Mouse (Mus musculus): ENCODE measurements at regions not wholly inside any gene's neighbourhood (a gene's known extent, or its start where the extent isn't known, plus 50 kb on each side); places are given as distances from the start of the nearest gene placed in this dataset.

DNA sequence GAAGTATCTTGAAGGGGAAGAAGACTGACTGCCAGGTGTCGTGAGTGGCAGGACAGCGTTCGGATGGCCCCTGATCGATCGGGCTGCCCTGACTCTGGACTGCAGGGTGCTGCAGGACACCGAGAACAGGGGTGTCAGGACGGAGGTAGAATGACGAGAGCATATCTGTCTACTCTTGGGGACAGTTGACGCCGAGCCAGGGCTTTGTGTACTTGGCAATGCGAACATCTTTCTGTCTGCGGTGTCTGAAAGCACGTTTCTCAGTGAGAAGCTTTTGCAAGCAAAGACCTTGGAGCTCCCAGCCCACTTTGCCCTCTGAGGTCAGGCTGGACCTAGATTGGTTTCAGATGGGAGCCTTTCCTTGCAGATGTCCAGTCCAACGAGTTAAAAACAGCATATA, 144.9 kb downstream of the H2afy start:
- ATAC-seq (ENCODE audit: low FRiP score) (no peak), DNase-seq (ENCODE audit: low spot score) (no peak)
- Histone ChIP-seq H3K4me1 (replicated peaks; ENCODE audit: control insufficient read depth, insufficient read depth, low read length) (no peaks in the 10 kb centered on the region), H3K9ac (ENCODE audit: low read depth, low read length) (no peak overlapping the region), H3K27ac (ENCODE audit: low read depth, low read length) (no peak overlapping the region), H3K4me2 (replicated peaks; ENCODE audit: low read depth, low read length) (no peak overlapping the region), H3K4me3 (ENCODE audit: low read depth, low read length) (no peak overlapping the region), H3K27me3 (ENCODE audit: control insufficient read depth, insufficient read depth, low read length) (0 out of 2 replicates have a peak, but pooled peaks cover 1% of the 10 kb centered on the region), H3K36me3 (ENCODE audit: control insufficient read depth, insufficient read depth, low read length) (no peaks in the 10 kb centered on the region), H3K9me3 (ENCODE audit: control insufficient read depth, low read length) (no peaks in the 10 kb centered on the region)
- 82% methylated on average over 14 of the region's 14 CpGs for WGBS

DNA sequence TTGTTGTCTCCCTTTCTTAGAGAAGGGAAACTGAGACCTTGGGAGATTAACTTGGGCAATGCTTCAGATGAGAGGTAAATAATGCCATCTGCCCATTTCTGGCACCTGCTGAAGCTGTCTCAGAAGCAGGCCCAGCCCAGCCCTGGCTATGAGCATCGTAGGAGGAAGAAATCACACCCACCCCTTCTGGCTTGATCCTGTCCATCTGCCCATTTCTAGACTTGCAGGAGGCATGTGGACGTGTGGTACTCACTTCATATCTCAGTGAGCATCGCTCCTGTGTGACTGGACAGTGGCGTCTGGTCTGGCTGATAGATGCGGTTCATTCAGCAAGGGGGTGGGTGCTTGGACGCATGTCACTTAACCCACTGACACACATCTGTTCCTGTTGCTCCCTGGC, 146.0 kb downstream of the H2afy start:
- H3K4me2 ChIP-seq (replicated peaks; ENCODE audit: low read depth, low read length) = no peak overlapping the region
- no peaks in the 10 kb centered on the region for H3K36me3 ChIP-seq (ENCODE audit: control insufficient read depth, insufficient read depth, low read length)
- ATAC-seq (ENCODE audit: low FRiP score) = no peak
- H3K9ac ChIP-seq (ENCODE audit: low read depth, low read length) = no peak overlapping the region
- 0 out of 2 replicates have a peak, but pooled peaks cover 2% of the 10 kb centered on the region for H3K27me3 ChIP-seq (ENCODE audit: control insufficient read depth, insufficient read depth, low read length)
- 88% methylated on average over 6 of the region's 6 CpGs for WGBS
- no peak overlapping the region for H3K4me3 ChIP-seq (ENCODE audit: low read depth, low read length)
- H3K9me3 ChIP-seq (ENCODE audit: control insufficient read depth, low read length) = no peaks in the 10 kb centered on the region
- H3K27ac ChIP-seq (ENCODE audit: low read depth, low read length) = no peak overlapping the region
- DNase-seq (ENCODE audit: low spot score) = no peak
- H3K4me1 ChIP-seq (replicated peaks; ENCODE audit: control insufficient read depth, insufficient read depth, low read length) = no peaks in the 10 kb centered on the region

DNA sequence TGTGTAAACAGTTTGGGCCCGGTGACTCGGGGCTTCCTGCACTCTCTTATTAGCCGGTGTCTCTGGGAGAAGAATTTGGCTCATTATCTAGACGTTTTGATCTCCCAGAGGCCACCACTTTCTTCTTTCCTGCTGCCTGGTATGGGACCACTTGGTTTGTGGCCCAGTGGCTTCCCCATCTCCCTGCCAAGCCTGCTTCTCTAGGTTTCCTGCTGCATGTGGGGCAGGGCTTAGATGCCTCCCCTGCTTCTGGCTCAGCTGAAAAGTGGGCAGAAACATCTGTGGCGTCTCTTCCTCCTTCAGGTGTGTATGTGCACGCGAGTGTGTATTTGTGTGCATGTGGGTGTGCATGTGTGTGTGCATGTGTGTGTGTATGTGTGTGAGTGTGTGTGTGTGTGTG, 146.8 kb downstream of the H2afy start:
- no peak overlapping the region for H3K27ac ChIP-seq (ENCODE audit: low read depth, low read length)
- no peak for ATAC-seq (ENCODE audit: low FRiP score)
- 57% methylated on average over 7 of the region's 7 CpGs for whole genome bisulfite sequencing

DNA sequence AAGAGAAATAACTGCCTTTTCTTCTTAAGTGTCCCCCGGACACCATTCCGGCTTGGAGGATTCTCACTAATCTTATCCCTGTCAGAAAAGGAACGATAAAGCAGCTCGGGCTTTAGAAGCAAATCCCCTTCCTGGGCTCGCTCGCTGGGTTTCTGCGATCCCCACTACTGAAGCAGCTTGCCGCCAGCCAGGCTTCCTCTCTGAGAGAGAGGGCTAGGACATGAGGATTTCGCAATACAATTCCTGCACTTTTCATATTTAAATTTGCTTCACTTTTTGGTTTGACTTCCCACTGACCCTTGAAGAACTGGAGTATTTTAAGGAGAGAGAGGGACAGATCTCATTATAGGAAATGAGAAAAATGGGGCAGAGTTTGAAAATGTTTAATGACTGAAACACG, 149.4 kb upstream of the Pitx1 start:
- Histone ChIP-seq H3K27me3 (ENCODE audit: control insufficient read depth, insufficient read depth, low read length) (0 out of 2 replicates have a peak, but pooled peaks cover 2% of the 10 kb centered on the region), H3K36me3 (ENCODE audit: control insufficient read depth, insufficient read depth, low read length) (no peaks in the 10 kb centered on the region), H3K27ac (ENCODE audit: low read depth, low read length) (no peak overlapping the region), H3K9ac (ENCODE audit: low read depth, low read length) (no peak overlapping the region), H3K4me2 (replicated peaks; ENCODE audit: low read depth, low read length) (no peak overlapping the region), H3K9me3 (ENCODE audit: control insufficient read depth, low read length) (no peaks in the 10 kb centered on the region), H3K4me1 (replicated peaks; ENCODE audit: control insufficient read depth, insufficient read depth, low read length) (no peaks in the 10 kb centered on the region), H3K4me3 (ENCODE audit: low read depth, low read length) (no peak overlapping the region)
- DNase-seq (ENCODE audit: low spot score) = no peak
- ATAC-seq (ENCODE audit: low FRiP score) = no peak
- 26% methylated on average over 10 of the region's 10 CpGs for WGBS

More for the DNA sequence above, 146.8 kb downstream of the H2afy start:
- H3K36me3 ChIP-seq (ENCODE audit: control insufficient read depth, insufficient read depth, low read length) = no peaks in the 10 kb centered on the region
- no peaks in the 10 kb centered on the region for H3K9me3 ChIP-seq (ENCODE audit: control insufficient read depth, low read length)
- no peak overlapping the region for H3K9ac ChIP-seq (ENCODE audit: low read depth, low read length)
- 0 out of 2 replicates have a peak, but pooled peaks cover 2% of the 10 kb centered on the region for H3K27me3 ChIP-seq (ENCODE audit: control insufficient read depth, insufficient read depth, low read length)
- DNase-seq (ENCODE audit: low spot score) = no peak
- H3K4me1 ChIP-seq (replicated peaks; ENCODE audit: control insufficient read depth, insufficient read depth, low read length) = no peaks in the 10 kb centered on the region
- no peak overlapping the region for H3K4me2 ChIP-seq (replicated peaks; ENCODE audit: low read depth, low read length)
- no peak overlapping the region for H3K4me3 ChIP-seq (ENCODE audit: low read depth, low read length)

DNA sequence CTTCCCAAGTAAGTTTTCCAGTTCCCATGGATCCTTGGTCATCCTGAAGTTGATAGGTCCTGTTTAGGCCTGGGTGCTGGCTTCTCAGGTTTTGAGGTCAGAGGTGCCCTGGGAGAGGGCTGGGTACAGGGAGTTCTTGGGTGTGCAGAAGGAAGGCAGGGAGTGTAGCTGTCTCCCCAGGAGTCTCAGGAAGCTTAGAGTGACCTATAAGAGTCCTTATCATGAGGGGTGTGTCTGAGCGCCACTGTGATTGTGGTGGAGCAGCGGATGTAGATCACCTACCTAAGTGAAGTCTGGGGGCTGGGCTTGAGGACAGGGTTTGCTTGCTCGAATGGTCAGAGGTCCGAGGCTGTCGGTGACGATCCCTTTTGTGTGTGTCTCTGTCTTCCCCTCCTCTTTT, 148.8 kb upstream of the Pitx1 start:
- 53% methylated on average over 6 of the region's 6 CpGs for WGBS
- Histone ChIP-seq H3K4me1 (replicated peaks; ENCODE audit: control insufficient read depth, insufficient read depth, low read length) (no peaks in the 10 kb centered on the region), H3K9me3 (ENCODE audit: control insufficient read depth, low read length) (no peaks in the 10 kb centered on the region)

DNA sequence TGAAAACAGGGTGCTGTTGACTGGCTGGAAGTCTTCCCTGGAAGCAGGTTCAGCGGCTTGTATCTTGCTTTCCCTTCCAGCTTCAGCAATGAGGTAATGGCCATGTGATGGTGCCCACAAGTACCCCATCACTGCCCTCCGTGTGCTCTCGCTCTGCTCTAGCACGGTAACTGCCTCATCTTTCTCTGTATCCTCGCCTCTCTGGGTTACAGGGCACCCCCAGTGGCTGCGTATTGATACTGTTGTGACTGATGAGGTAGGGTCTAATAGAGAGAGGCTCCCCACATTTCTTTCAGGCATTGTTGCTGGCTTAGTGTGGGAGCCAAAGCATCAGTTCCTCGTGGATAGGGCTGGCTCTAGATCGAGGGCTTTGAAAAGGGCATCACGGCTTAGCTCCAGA, 147.9 kb upstream of the Pitx1 start:
- Histone ChIP-seq H3K9me3 (ENCODE audit: control insufficient read depth, low read length) (no peaks in the 10 kb centered on the region), H3K4me3 (ENCODE audit: low read depth, low read length) (no peak overlapping the region), H3K36me3 (ENCODE audit: control insufficient read depth, insufficient read depth, low read length) (no peaks in the 10 kb centered on the region), H3K4me2 (replicated peaks; ENCODE audit: low read depth, low read length) (no peak overlapping the region), H3K9ac (ENCODE audit: low read depth, low read length) (no peak overlapping the region), H3K27ac (ENCODE audit: low read depth, low read length) (no peak overlapping the region), H3K27me3 (ENCODE audit: control insufficient read depth, insufficient read depth, low read length) (0 out of 2 replicates have a peak, but pooled peaks cover 2% of the 10 kb centered on the region), H3K4me1 (replicated peaks; ENCODE audit: control insufficient read depth, insufficient read depth, low read length) (no peaks in the 10 kb centered on the region)
- WGBS = 56% methylated on average over 9 of the region's 9 CpGs
- ATAC-seq (ENCODE audit: low FRiP score) (no peak), DNase-seq (ENCODE audit: low spot score) (no peak)

More for the DNA sequence above, 148.8 kb upstream of the Pitx1 start:
- no peak overlapping the region for H3K9ac ChIP-seq (ENCODE audit: low read depth, low read length)
- 0 out of 2 replicates have a peak, but pooled peaks cover 2% of the 10 kb centered on the region for H3K27me3 ChIP-seq (ENCODE audit: control insufficient read depth, insufficient read depth, low read length)
- H3K4me2 ChIP-seq (replicated peaks; ENCODE audit: low read depth, low read length) = no peak overlapping the region
- H3K27ac ChIP-seq (ENCODE audit: low read depth, low read length) = no peak overlapping the region
- DNase-seq (ENCODE audit: low spot score) (no peak), ATAC-seq (ENCODE audit: low FRiP score) (no peak)
- H3K4me3 ChIP-seq (ENCODE audit: low read depth, low read length) = no peak overlapping the region
- no peaks in the 10 kb centered on the region for H3K36me3 ChIP-seq (ENCODE audit: control insufficient read depth, insufficient read depth, low read length)

DNA sequence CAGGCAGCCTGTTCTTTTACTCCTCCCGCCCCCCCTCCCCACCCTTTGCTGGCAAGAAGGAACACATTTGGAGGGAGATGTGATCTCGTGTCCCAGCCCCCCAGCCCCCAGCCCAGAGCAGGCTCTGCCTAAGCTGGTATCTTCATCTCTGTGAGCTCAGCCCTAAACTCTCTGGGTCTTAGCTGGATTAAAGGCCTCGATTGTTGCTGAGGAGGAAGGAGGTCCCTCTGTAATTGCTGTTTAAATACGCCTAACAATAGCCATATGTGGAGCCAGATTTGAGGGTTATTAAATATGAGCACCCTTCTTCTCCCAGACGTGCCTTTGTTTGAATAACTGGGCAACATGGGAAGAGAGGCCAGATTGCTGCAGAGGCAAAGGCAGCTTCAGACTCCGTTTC, 145.0 kb upstream of the Pitx1 start:
- Histone ChIP-seq H3K4me3 (ENCODE audit: low read depth, low read length) (no peak overlapping the region), H3K36me3 (ENCODE audit: control insufficient read depth, insufficient read depth, low read length) (no peaks in the 10 kb centered on the region), H3K9me3 (ENCODE audit: control insufficient read depth, low read length) (no peaks in the 10 kb centered on the region), H3K27ac (ENCODE audit: low read depth, low read length) (no peak overlapping the region), H3K4me1 (replicated peaks; ENCODE audit: control insufficient read depth, insufficient read depth, low read length) (no peaks in the 10 kb centered on the region), H3K4me2 (replicated peaks; ENCODE audit: low read depth, low read length) (no peak overlapping the region), H3K27me3 (ENCODE audit: control insufficient read depth, insufficient read depth, low read length) (no peaks in the 10 kb centered on the region), H3K9ac (ENCODE audit: low read depth, low read length) (no peak overlapping the region)
- 66% methylated on average over 6 of the region's 6 CpGs for WGBS
- DNase-seq (ENCODE audit: low spot score) (no peak), ATAC-seq (ENCODE audit: low FRiP score) (no peak)

DNA sequence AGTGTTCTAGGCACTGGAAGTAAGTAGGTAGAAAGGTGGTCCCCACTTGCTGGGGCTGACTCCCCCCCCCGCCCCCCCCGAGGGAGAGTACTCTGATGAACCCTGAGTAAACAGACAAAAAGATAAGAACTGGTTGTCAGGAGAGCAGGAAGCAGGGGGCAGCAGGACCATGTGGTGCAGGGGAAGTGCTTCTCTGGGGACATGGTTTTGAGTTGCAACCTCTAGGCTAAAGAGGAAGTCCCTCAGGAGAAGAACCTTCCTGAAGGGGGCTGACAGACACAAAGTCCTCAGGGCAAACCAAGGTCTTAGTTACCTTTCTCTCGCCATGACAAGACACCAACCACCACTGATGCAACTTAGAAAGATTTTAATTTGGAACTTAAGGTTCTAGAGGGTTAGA, 141.9 kb upstream of the Pitx1 start:
- Histone ChIP-seq H3K9ac (ENCODE audit: low read depth, low read length) (no peak overlapping the region), H3K4me3 (ENCODE audit: low read depth, low read length) (no peak overlapping the region), H3K27me3 (ENCODE audit: control insufficient read depth, insufficient read depth, low read length) (no peaks in the 10 kb centered on the region), H3K4me1 (replicated peaks; ENCODE audit: control insufficient read depth, insufficient read depth, low read length) (no peaks in the 10 kb centered on the region), H3K27ac (ENCODE audit: low read depth, low read length) (no peak overlapping the region), H3K4me2 (replicated peaks; ENCODE audit: low read depth, low read length) (no peak overlapping the region), H3K36me3 (ENCODE audit: control insufficient read depth, insufficient read depth, low read length) (no peaks in the 10 kb centered on the region), H3K9me3 (ENCODE audit: control insufficient read depth, low read length) (no peaks in the 10 kb centered on the region)
- DNase-seq (ENCODE audit: low spot score) (no peak), ATAC-seq (ENCODE audit: low FRiP score) (no peak)
- WGBS = 71% methylated on average over 3 of the region's 3 CpGs

DNA sequence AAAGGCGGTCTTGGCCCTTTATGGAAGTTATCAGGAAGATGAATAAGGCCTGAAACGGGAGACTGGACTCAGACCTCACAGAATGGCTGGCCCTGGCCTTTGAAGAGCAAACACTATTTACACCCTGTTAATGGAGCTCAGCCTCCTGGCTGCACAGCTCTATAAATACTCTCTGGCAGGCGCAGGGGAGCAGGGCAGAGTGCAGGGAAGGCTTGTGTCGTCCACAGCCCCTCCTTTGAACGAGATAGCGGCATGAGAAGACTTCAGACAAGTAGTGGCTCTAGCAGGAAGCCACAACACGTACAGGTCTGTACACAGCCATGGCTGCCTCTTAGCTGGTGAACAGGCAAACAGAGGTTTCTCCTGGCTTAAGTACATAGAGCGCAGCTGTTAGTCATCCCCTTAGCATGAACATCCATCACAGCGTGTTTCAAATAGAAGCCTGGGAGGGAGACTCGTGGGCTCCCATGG, 141.0 kb upstream of the Pitx1 start:
- H3K4me1 ChIP-seq (replicated peaks; ENCODE audit: control insufficient read depth, insufficient read depth, low read length) = no peaks in the 10 kb centered on the region
- DNase-seq (ENCODE audit: low spot score) (no peak), ATAC-seq (ENCODE audit: low FRiP score) (no peak)
- 57% methylated on average over 10 of the region's 10 CpGs for WGBS
- no peaks in the 10 kb centered on the region for H3K27me3 ChIP-seq (ENCODE audit: control insufficient read depth, insufficient read depth, low read length)
- no peak overlapping the region for H3K4me3 ChIP-seq (ENCODE audit: low read depth, low read length)
- H3K36me3 ChIP-seq (ENCODE audit: control insufficient read depth, insufficient read depth, low read length) = no peaks in the 10 kb centered on the region
- no peak overlapping the region for H3K4me2 ChIP-seq (replicated peaks; ENCODE audit: low read depth, low read length)
- no peaks in the 10 kb centered on the region for H3K9me3 ChIP-seq (ENCODE audit: control insufficient read depth, low read length)
- H3K27ac ChIP-seq (ENCODE audit: low read depth, low read length) = no peak overlapping the region; the same call in 1 of the 2 replicates
- no peak overlapping the region for H3K9ac ChIP-seq (ENCODE audit: low read depth, low read length)
